1 mouse cellular context compared by ENCODE assay signal in the genomic region with DNA sequence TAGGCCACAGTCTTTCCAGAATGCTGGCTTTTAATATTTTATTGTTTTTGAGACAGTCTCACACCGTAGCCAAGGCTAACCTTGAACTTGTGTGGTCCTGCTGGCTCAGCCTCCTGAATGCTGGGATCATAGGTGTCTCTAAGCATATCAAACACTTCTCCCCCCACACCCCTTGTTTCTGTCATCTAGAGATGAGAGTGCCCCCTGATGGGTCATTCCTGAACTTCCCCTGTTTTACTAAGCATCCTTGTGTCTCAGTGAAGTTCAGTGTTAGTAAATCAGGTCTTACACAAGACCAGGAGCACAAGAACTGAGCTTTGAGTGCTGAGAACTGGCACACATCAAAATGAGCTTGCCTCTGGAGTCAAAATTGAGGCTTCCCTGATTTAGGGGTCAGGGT.
A peak's percentile ranks its signal among the peaks of the same experiment; 100 is the strongest.
TF ChIP-seq lines count a peak whose summit lies in the region.

No protein-coding gene starts in this region.

TF ChIP-seq in MEL, 35 proteins besides CTCF, POLR2A, EP300 and RAD21:
- TF ChIP-seq SMC3 (IDR thresholded peaks at IDR 0.05; ENCODE audit: low read depth, low read length) (0 out of 2 replicates have a peak, but pooled peaks have one; percentile 8), JUND (IDR thresholded peaks at IDR 0.05; ENCODE audit: low read depth, low read length) (no peak), E2F4 (IDR thresholded peaks at IDR 0.05; ENCODE audit: borderline replicate concordance, low read depth, low read length) (no peak)
TF ChIP-seq in MEL: peak in this region for 1.
